In genomic region chr6:121173471-121173870, GRCm38 (mm10) we compare ENCODE assay signal across 17 mouse cellular contexts. TPM values are rescaled to one million over a fixed set of nuclear protein-coding genes. Genes with fewer than 3 reads are reported as not detected.
DNase-seq lines count a peak whose midpoint lies in the region; ATAC-seq lines count a peak whose summit lies in the region.
"Had no signal": no experiment of that assay in that cellular context is flagged by ENCODE, and none has a peak within 500 bp of the region (broad histone marks: within the 10 kb centered on the region; RNA-seq: fewer than 3 reads in every experiment).

No protein-coding gene starts in this region.

- no peaks in the 10 kb centered on the region for H3K9me3 ChIP-seq in heart, embryonic 11.5 days (replicated peaks; ENCODE audit: control insufficient read depth, low read length)
- no peaks in the 10 kb centered on the region for H3K9me3 ChIP-seq in heart, embryonic 14.5 days (ENCODE audit: control insufficient read depth, low read length)
- no peaks in the 10 kb centered on the region for H3K9me3 ChIP-seq in stomach, embryonic 15.5 days
- H3K9me3 ChIP-seq: embryonic facial prominence, embryonic 12.5 days; hindbrain, embryonic 10.5 days; liver, embryonic 12.5 days; midbrain, embryonic 13.5 days had no signal

- 24% methylated on average over 5 of the region's 5 CpGs for WGBS in heart, embryonic 11.5 days (ENCODE audit: insufficient replicate concordance)
- 11% methylated on average over 5 of the region's 5 CpGs for WGBS in heart, embryonic 14.5 days
- 52% methylated on average over 5 of the region's 5 CpGs for WGBS in stomach, embryonic 15.5 days

- H3K4me2 ChIP-seq in heart, embryonic 11.5 days, result peak overlapping the region; percentile 47
- peak overlapping the region; percentile 55 for H3K4me2 ChIP-seq in heart, embryonic 14.5 days (ENCODE audit: low read length)
- H3K4me2 ChIP-seq in stomach, embryonic 15.5 days, result no peak overlapping the region
- H3K4me2 ChIP-seq: embryonic facial prominence, embryonic 12.5 days; liver, embryonic 12.5 days; lung, embryonic 14.5 days; midbrain, embryonic 13.5 days had no signal

- H3K27me3 ChIP-seq in heart, embryonic 11.5 days (ENCODE audit: control insufficient read depth, insufficient read depth, low read length), result no peaks in the 10 kb centered on the region
- no peaks in the 10 kb centered on the region for H3K27me3 ChIP-seq in heart, embryonic 14.5 days (ENCODE audit: control insufficient read depth, insufficient read depth, low read length)
- H3K27me3 ChIP-seq in stomach, embryonic 15.5 days (replicated peaks), result no peaks in the 10 kb centered on the region
- H3K27me3 ChIP-seq: embryonic facial prominence, embryonic 12.5 days; midbrain, embryonic 13.5 days had no signal

- intact Hi-C loops in heart, postnatal 25 days (cut with DNase I), result no loop called here
- intact Hi-C loops in heart, postnatal 10 days (cut with DNase I), result loop anchor here (5.0 kb wide), 1 partner anchor 61 kb away; no protein-coding TSS in a partner anchor

- H3K27ac ChIP-seq in heart, embryonic 11.5 days (ENCODE audit: low read depth, low read length), result peak overlapping the region; percentile 89
- peak overlapping the region; percentile 95 to 96 for H3K27ac ChIP-seq in heart, embryonic 14.5 days (replicated peaks in 1 of 2; ENCODE audit: control insufficient read depth in 1 of 2, insufficient read depth in 1 of 2, low read depth in 2 of 2, low read length in 2 of 2)
- H3K27ac ChIP-seq in stomach, embryonic 15.5 days, result 0 out of 2 replicates have a peak overlapping the region, but pooled peaks have one; percentile 6
- H3K27ac ChIP-seq: embryonic facial prominence, embryonic 12.5 days; hindbrain, embryonic 10.5 days; liver, embryonic 12.5 days; midbrain, embryonic 13.5 days had no signal

- peak overlapping the region; percentile 64 for H3K9ac ChIP-seq in heart, embryonic 11.5 days (ENCODE audit: low read depth, low read length)
- peak overlapping the region; percentile 68 for H3K9ac ChIP-seq in heart, embryonic 14.5 days (ENCODE audit: low read length)
- no peak overlapping the region for H3K9ac ChIP-seq in stomach, embryonic 15.5 days
- H3K9ac ChIP-seq: embryonic facial prominence, embryonic 12.5 days; forebrain, postnatal 0 days; liver, embryonic 12.5 days; lung, embryonic 14.5 days; midbrain, embryonic 13.5 days had no signal

- H3K36me3 ChIP-seq in heart, embryonic 11.5 days (ENCODE audit: control insufficient read depth, insufficient read depth, low read length), result no peaks in the 10 kb centered on the region
- H3K36me3 ChIP-seq in heart, embryonic 14.5 days (ENCODE audit: control insufficient read depth, insufficient read depth, low read length), result no peaks in the 10 kb centered on the region
- no peaks in the 10 kb centered on the region for H3K36me3 ChIP-seq in stomach, embryonic 15.5 days
- H3K36me3 ChIP-seq: embryonic facial prominence, embryonic 12.5 days; hindbrain, embryonic 10.5 days; liver, embryonic 12.5 days; midbrain, embryonic 13.5 days had no signal

- H3K4me3 ChIP-seq in heart, embryonic 11.5 days (ENCODE audit: low read depth, low read length), result no peak overlapping the region
- H3K4me3 ChIP-seq in heart, embryonic 14.5 days (ENCODE audit: control insufficient read depth in 1 of 2, insufficient read depth in 1 of 2, low read depth in 1 of 2, low read length in 2 of 2), result peak overlapping the region; percentile 11 to 27; a peak in 3 of 4 replicates
- H3K4me3 ChIP-seq in stomach, embryonic 15.5 days (replicated peaks), result no peak overlapping the region
- H3K4me3 ChIP-seq: embryonic facial prominence, embryonic 12.5 days; hindbrain, embryonic 10.5 days; liver, embryonic 12.5 days; midbrain, embryonic 13.5 days had no signal

- H3K4me1 ChIP-seq in heart, embryonic 11.5 days (ENCODE audit: control insufficient read depth, insufficient read depth, low read length), result peaks cover 14% of the 10 kb centered on the region
- peaks cover 24 to 28% of the 10 kb centered on the region in 2 experiments for H3K4me1 ChIP-seq in heart, embryonic 14.5 days (ENCODE audit: control insufficient read depth in 2 of 2, insufficient read depth in 2 of 2, low read length in 2 of 2)
- H3K4me1 ChIP-seq in stomach, embryonic 15.5 days, result 0 out of 2 replicates have a peak, but pooled peaks cover 3% of the 10 kb centered on the region

- no peak for DNase-seq in heart, postnatal 25 days (ENCODE audit: low spot score)
- peak; percentile 57 to 66 for DNase-seq in heart, postnatal 10 days
- DNase-seq in right cerebral cortex, postnatal 25 days, result no peak
- no peak for DNase-seq in spleen, adult 18-20 months
- DNase-seq: adrenal gland, postnatal 36 days; cerebellum, adult 2 months; forebrain, postnatal 0 days; gastrocnemius, postnatal 10 days; lung, embryonic 14.5 days; right cerebral cortex, adult 18-20 months had no signal

- ATAC-seq in heart, embryonic 11.5 days (replicated peaks; ENCODE audit: insufficient number of reproducible peaks, low FRiP score, low TSS enrichment), result peak; percentile 44; the same call in 1 of the 2 replicates
- ATAC-seq in heart, embryonic 14.5 days (ENCODE audit: insufficient number of reproducible peaks, insufficient read depth, low FRiP score, low read depth), result peak; percentile 81
- ATAC-seq in stomach, embryonic 15.5 days (ENCODE audit: insufficient read depth, low FRiP score, low read depth), result no peak
- ATAC-seq: forebrain, postnatal 0 days; liver, embryonic 12.5 days; midbrain, embryonic 13.5 days had no signal

RNA-seq across cellular contexts. Expression of gene Pex26, which starts 10.0 kb away (rescaled TPM):
- 3.8 and 4.1 TPM in 2 replicates for polyA plus RNA-seq in heart, embryonic 11.5 days (2014; fragmentation: Nextera tagmentation; extraction: Ambion mirVana)
- 1 to 10 TPM; 6.9 to 7.1 TPM for total RNA-seq in heart, postnatal 25 days (2021)
- polyA plus RNA-seq in heart, embryonic 14.5 days (2014; fragmentation: Nextera tagmentation; extraction: Ambion mirVana), result 3.0 and 5.9 TPM in 2 replicates
- total RNA-seq in heart, postnatal 10 days (2021), result 10 to 100 TPM in 1 of 2 experiments, 1 to 10 TPM in 1; 7.3 to 11.2 TPM
- polyA plus RNA-seq in stomach, embryonic 15.5 days (2015; fragmentation: Nextera tagmentation; extraction: Ambion mirVana), result 13.6 and 14.0 TPM in 2 replicates

RNA-seq across cellular contexts. Expression of gene Tuba8, which starts 37.0 kb away (rescaled TPM):
- polyA plus RNA-seq in heart, embryonic 11.5 days (2014; fragmentation: Nextera tagmentation; extraction: Ambion mirVana), result 0.59 and 1.0 TPM in 2 replicates
- 100 to 1,000 TPM; 162 to 166 TPM for total RNA-seq in heart, postnatal 25 days (2021)
- polyA plus RNA-seq in heart, embryonic 14.5 days (2014; fragmentation: Nextera tagmentation; extraction: Ambion mirVana), result 0.18 TPM in 1 of 2 replicates, not detected in the other
- 10 to 100 TPM; 78.2 to 86.1 TPM for total RNA-seq in heart, postnatal 10 days (2021)
- 0.59 and 1.0 TPM in 2 replicates for polyA plus RNA-seq in stomach, embryonic 15.5 days (2015; fragmentation: Nextera tagmentation; extraction: Ambion mirVana)

RNA-seq across cellular contexts. Expression of gene Mical3, which starts 42.7 kb away (rescaled TPM):
- 32.3 and 53.2 TPM in 2 replicates for polyA plus RNA-seq in heart, embryonic 11.5 days (2014; fragmentation: Nextera tagmentation; extraction: Ambion mirVana)
- total RNA-seq in heart, postnatal 25 days (2021), result 100 to 1,000 TPM; 123 to 140 TPM
- 41.3 and 46.2 TPM in 2 replicates for polyA plus RNA-seq in heart, embryonic 14.5 days (2014; fragmentation: Nextera tagmentation; extraction: Ambion mirVana)
- total RNA-seq in heart, postnatal 10 days (2021), result 100 to 1,000 TPM; 137 to 148 TPM
- polyA plus RNA-seq in stomach, embryonic 15.5 days (2015; fragmentation: Nextera tagmentation; extraction: Ambion mirVana), result 10.7 and 11.7 TPM in 2 replicates

Comparison
In these comparisons a context has a peak if more than half of its experiments do, and no peak if none do; other contexts are left out.
1. H3K4me3 ChIP-seq: peak in heart, embryonic 14.5 days (2 of 2); none in heart, embryonic 11.5 days (single experiment) and stomach, embryonic 15.5 days (single experiment).
2. DNase-seq: peak in heart, postnatal 10 days (2 of 2); none in heart, postnatal 25 days (single experiment), right cerebral cortex, postnatal 25 days (single experiment) and spleen, adult 18-20 months (0 of 2).
3. H3K27ac ChIP-seq: peak in every context shown above with its lines; median percentile 96 in heart, embryonic 14.5 days; 89 in heart, embryonic 11.5 days; 6 in stomach, embryonic 15.5 days.